Mouse (Mus musculus): ENCODE measurements at regions not wholly inside any gene's neighbourhood (a gene's known extent, or its start where the extent isn't known, plus 50 kb on each side); places are given as distances from the start of the nearest gene placed in this dataset.

GRCm38 (mm10) chr8:35991936-35992603 lies 226.5 kb downstream of the Gm19410 start:
- no peak for DNase-seq

- DNase-seq = no peak
These were observed 230.9 kb downstream of the Gm19410 start for GRCm38 (mm10) chr8:35996330-35997077.

- DNase-seq = no peak
These were observed 234.0 kb downstream of the Gm19410 start for GRCm38 (mm10) chr8:35999584-35999983.

- DNase-seq = no peak
These were observed 238.8 kb downstream of the Gm19410 start for GRCm38 (mm10) chr8:36004387-36004786.

- DNase-seq = no peak
These were observed 239.9 kb downstream of the Gm19410 start for GRCm38 (mm10) chr8:36005536-36005935.

GRCm38 (mm10) chr8:36007724-36008123 lies 242.1 kb downstream of the Gm19410 start:
- DNase-seq = no peak

- DNase-seq = no peak
These were observed 244.0 kb downstream of the Gm19410 start for GRCm38 (mm10) chr8:36009565-36009964.

GRCm38 (mm10) chr8:36010446-36011217 lies 245.0 kb downstream of the Gm19410 start:
- DNase-seq = no peak

- no peak for DNase-seq
These were observed 249.3 kb downstream of the Gm19410 start for GRCm38 (mm10) chr8:36014862-36015261.

GRCm38 (mm10) chr8:36016321-36017114 lies 250.9 kb downstream of the Gm19410 start:
- no peak for DNase-seq

- DNase-seq = no peak
These were observed 253.6 kb downstream of the Gm19410 start for GRCm38 (mm10) chr8:36018993-36019753.

- no peak for DNase-seq
These were observed 254.3 kb downstream of the Gm19410 start for GRCm38 (mm10) chr8:36019895-36020294.

- no peak for DNase-seq
These were observed 262.0 kb downstream of the Gm19410 start for GRCm38 (mm10) chr8:36027586-36027985.

GRCm38 (mm10) chr8:36028121-36028955 lies 262.7 kb downstream of the Gm19410 start:
- DNase-seq = no peak

GRCm38 (mm10) chr8:36029445-36029844 lies 263.9 kb downstream of the Gm19410 start:
- no peak for DNase-seq

- no peak for DNase-seq
These were observed 264.6 kb downstream of the Gm19410 start for GRCm38 (mm10) chr8:36030237-36030636.

GRCm38 (mm10) chr8:36031966-36032719 lies 266.6 kb downstream of the Gm19410 start:
- DNase-seq = no peak

- no peak for DNase-seq
These were observed 269.7 kb downstream of the Gm19410 start for GRCm38 (mm10) chr8:36035339-36035738.

GRCm38 (mm10) chr8:36036271-36036670 lies 270.7 kb downstream of the Gm19410 start:
- DNase-seq = no peak
